11 mouse cellular contexts compared by ENCODE assay signal in the genomic region with DNA sequence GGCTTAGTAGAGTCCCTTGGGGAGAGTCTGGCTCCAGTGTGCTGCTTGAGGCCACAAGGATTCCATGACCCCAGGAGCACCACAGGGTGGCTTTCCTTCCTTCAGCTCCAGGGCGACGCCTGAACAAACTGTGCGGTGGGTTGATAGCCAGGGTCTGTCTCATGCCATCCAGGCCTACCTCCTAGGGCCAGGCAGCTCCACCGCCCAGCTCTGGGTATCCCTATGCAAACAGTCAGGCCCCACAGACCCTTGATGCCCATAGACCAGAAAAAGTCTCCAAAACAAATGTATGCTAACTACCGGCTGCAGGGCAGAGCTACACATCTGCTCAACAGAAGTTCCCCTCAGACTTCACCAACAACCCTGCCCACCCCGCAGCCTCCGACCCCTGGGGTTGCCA. TPM values are rescaled to one million over a fixed set of nuclear protein-coding genes. Genes with fewer than 3 reads are reported as not detected.
A peak's percentile ranks its signal among the peaks of the same experiment; 100 is the strongest.
DNase-seq lines count a peak whose midpoint lies in the region; ATAC-seq and TF ChIP-seq lines count a peak whose summit lies in the region.
"Had no signal": no experiment of that assay in that cellular context is flagged by ENCODE, and none has a peak within 500 bp of the region (broad histone marks: within the 10 kb centered on the region; RNA-seq: fewer than 3 reads in every experiment).

No protein-coding gene starts in this region.

- TF ChIP-seq CTCF in midbrain, postnatal 0 days (IDR thresholded peaks at IDR 0.05), result no peak

- peak overlapping the region; percentile 88; the same call in 1 of the 2 replicates for H3K27ac ChIP-seq in heart, embryonic 10.5 days
- no peak overlapping the region for H3K27ac ChIP-seq in midbrain, embryonic 11.5 days (ENCODE audit: low read depth, low read length)
- H3K27ac ChIP-seq in midbrain, postnatal 0 days (ENCODE audit: low read depth, low read length), result no peak overlapping the region
- H3K27ac ChIP-seq in limb, embryonic 15.5 days, result peak overlapping the region; percentile 89
- H3K27ac ChIP-seq: liver, embryonic 15.5 days had no signal

- H3K4me1 ChIP-seq in heart, embryonic 10.5 days, result peaks cover 37% of the 10 kb centered on the region
- peaks cover 13% of the 10 kb centered on the region for H3K4me1 ChIP-seq in midbrain, embryonic 11.5 days (ENCODE audit: control insufficient read depth, insufficient read depth, low read length)
- no peaks in the 10 kb centered on the region for H3K4me1 ChIP-seq in midbrain, postnatal 0 days (ENCODE audit: insufficient read depth, low read length)
- H3K4me1 ChIP-seq in limb, embryonic 15.5 days, result peaks cover 52% of the 10 kb centered on the region

- ATAC-seq in midbrain, embryonic 11.5 days (ENCODE audit: low FRiP score), result peak; percentile 7; the same call in 1 of the 2 replicates
- no peak for ATAC-seq in midbrain, postnatal 0 days (ENCODE audit: low FRiP score)
- no peak for ATAC-seq in limb, embryonic 15.5 days (ENCODE audit: insufficient number of reproducible peaks, low FRiP score, low TSS enrichment, low read depth)
- ATAC-seq: CD4-positive, CD25-positive, alpha-beta regulatory T cell, adult 4 months had no signal

- H3K36me3 ChIP-seq in heart, embryonic 10.5 days, result no peaks in the 10 kb centered on the region
- no peaks in the 10 kb centered on the region for H3K36me3 ChIP-seq in midbrain, embryonic 11.5 days (ENCODE audit: control insufficient read depth, insufficient read depth, low read length)
- no peaks in the 10 kb centered on the region for H3K36me3 ChIP-seq in midbrain, postnatal 0 days (ENCODE audit: insufficient read depth, low read length)
- no peaks in the 10 kb centered on the region for H3K36me3 ChIP-seq in limb, embryonic 15.5 days
- H3K36me3 ChIP-seq: liver, embryonic 15.5 days had no signal

- H3K9me3 ChIP-seq in heart, embryonic 10.5 days, result no peaks in the 10 kb centered on the region
- no peaks in the 10 kb centered on the region for H3K9me3 ChIP-seq in midbrain, embryonic 11.5 days (ENCODE audit: control insufficient read depth, low read length)
- no peaks in the 10 kb centered on the region for H3K9me3 ChIP-seq in midbrain, postnatal 0 days (ENCODE audit: low read length)
- no peaks in the 10 kb centered on the region for H3K9me3 ChIP-seq in limb, embryonic 15.5 days
- H3K9me3 ChIP-seq: liver, embryonic 15.5 days had no signal

- H3K27me3 ChIP-seq in heart, embryonic 10.5 days (ENCODE audit: insufficient read depth, poor library complexity, severe bottlenecking), result peaks cover 88% of the 10 kb centered on the region
- peaks cover 43% of the 10 kb centered on the region for H3K27me3 ChIP-seq in midbrain, embryonic 11.5 days (ENCODE audit: control insufficient read depth, insufficient read depth, low read length)
- H3K27me3 ChIP-seq in midbrain, postnatal 0 days (ENCODE audit: insufficient read depth, low read length), result peaks cover 35% of the 10 kb centered on the region
- H3K27me3 ChIP-seq in limb, embryonic 15.5 days, result peaks cover 15% of the 10 kb centered on the region

- 43% methylated on average over 7 of the region's 7 CpGs for WGBS in heart, embryonic 10.5 days
- 32% methylated on average over 7 of the region's 7 CpGs for WGBS in midbrain, embryonic 11.5 days
- WGBS in midbrain, postnatal 0 days, result 42% methylated on average over 7 of the region's 7 CpGs
- 23% methylated on average over 7 of the region's 7 CpGs for WGBS in limb, embryonic 15.5 days

- no peak overlapping the region; the same call in 1 of the 2 replicates for H3K4me2 ChIP-seq in midbrain, embryonic 11.5 days
- H3K4me2 ChIP-seq in midbrain, postnatal 0 days (ENCODE audit: low read depth, low read length, poor library complexity, severe bottlenecking), result no peak overlapping the region
- peak overlapping the region; percentile 92 for H3K4me2 ChIP-seq in limb, embryonic 15.5 days

- no peak for DNase-seq in heart, embryonic 10.5 days (ENCODE audit: low spot score)
- DNase-seq in heart, adult 9 months (ENCODE audit: low spot score in 2 of 2), result no peak
- DNase-seq in midbrain, embryonic 11.5 days (ENCODE audit: low spot score, missing footprints), result no peak
- DNase-seq in midbrain, postnatal 0 days (ENCODE audit: low spot score), result no peak
- no peak for DNase-seq in right cerebral cortex, postnatal 10 days (ENCODE audit: low spot score in 2 of 2)
- DNase-seq in frontal cortex, postnatal 25 days (ENCODE audit: low spot score in 2 of 2), result no peak
- DNase-seq in cerebellum, adult 11 months, result no peak
- DNase-seq: thymus, postnatal 4 days had no signal

- H3K9ac ChIP-seq in midbrain, embryonic 11.5 days (ENCODE audit: low read length), result no peak overlapping the region
- H3K9ac ChIP-seq in midbrain, postnatal 0 days (replicated peaks; ENCODE audit: low read length, poor library complexity, severe bottlenecking), result no peak overlapping the region
- H3K9ac ChIP-seq in limb, embryonic 15.5 days, result peak overlapping the region; percentile 88
- H3K9ac ChIP-seq: liver, embryonic 15.5 days had no signal

- H3K4me3 ChIP-seq in heart, embryonic 10.5 days, result no peak overlapping the region
- no peak overlapping the region for H3K4me3 ChIP-seq in midbrain, embryonic 11.5 days (ENCODE audit: low read depth, low read length)
- H3K4me3 ChIP-seq in midbrain, postnatal 0 days (ENCODE audit: low read depth, low read length), result no peak overlapping the region
- H3K4me3 ChIP-seq in limb, embryonic 15.5 days, result peak overlapping the region; percentile 76

RNA-seq across cellular contexts. Expression of gene Nbl1, which starts 1.7 kb away (rescaled TPM):
- 6.4 and 7.3 TPM in 2 replicates for polyA plus RNA-seq in heart, embryonic 10.5 days (2016; fragmentation: Nextera tagmentation; extraction: Ambion mirVana)
- polyA plus RNA-seq in midbrain, embryonic 11.5 days (2014; fragmentation: Nextera tagmentation; extraction: Ambion mirVana), result 12.7 and 13.6 TPM in 2 replicates
- total RNA-seq in midbrain, postnatal 0 days (2014; rRNA removed), result 60.7 and 62.2 TPM in 2 replicates
- 53.4 and 55.7 TPM in 2 replicates for polyA plus RNA-seq in midbrain, postnatal 0 days (2015; fragmentation: Nextera tagmentation; extraction: Ambion mirVana)
- polyA plus RNA-seq in limb, embryonic 15.5 days (2015; fragmentation: Nextera tagmentation; extraction: Ambion mirVana), result 148 and 155 TPM in 2 replicates

RNA-seq across cellular contexts. Expression of gene Htr6, which starts 15.7 kb away (rescaled TPM):
- not detected in 2 replicates for polyA plus RNA-seq in heart, embryonic 10.5 days (2016; fragmentation: Nextera tagmentation; extraction: Ambion mirVana)
- polyA plus RNA-seq in midbrain, embryonic 11.5 days (2014; fragmentation: Nextera tagmentation; extraction: Ambion mirVana), result not detected in 2 replicates
- 4.2 and 5.9 TPM in 2 replicates for total RNA-seq in midbrain, postnatal 0 days (2014; rRNA removed)
- polyA plus RNA-seq in midbrain, postnatal 0 days (2015; fragmentation: Nextera tagmentation; extraction: Ambion mirVana), result 1.0 and 1.1 TPM in 2 replicates
- polyA plus RNA-seq in limb, embryonic 15.5 days (2015; fragmentation: Nextera tagmentation; extraction: Ambion mirVana), result 0.15 TPM in 1 of 2 replicates, not detected in the other
- polyA plus RNA-seq: CD4-positive, CD25-positive, alpha-beta regulatory T cell, adult 4 months; liver, embryonic 15.5 days had no signal

RNA-seq across cellular contexts. Expression of gene Minos1, which starts 39.8 kb away (rescaled TPM):
- 532 and 637 TPM in 2 replicates for polyA plus RNA-seq in heart, embryonic 10.5 days (2016; fragmentation: Nextera tagmentation; extraction: Ambion mirVana)
- polyA plus RNA-seq in midbrain, embryonic 11.5 days (2014; fragmentation: Nextera tagmentation; extraction: Ambion mirVana), result 421 and 426 TPM in 2 replicates
- 21.9 and 31.0 TPM in 2 replicates for total RNA-seq in midbrain, postnatal 0 days (2014; rRNA removed)
- polyA plus RNA-seq in midbrain, postnatal 0 days (2015; fragmentation: Nextera tagmentation; extraction: Ambion mirVana), result 377 and 397 TPM in 2 replicates
- polyA plus RNA-seq in limb, embryonic 15.5 days (2015; fragmentation: Nextera tagmentation; extraction: Ambion mirVana), result 428 and 467 TPM in 2 replicates

Comparison
In these comparisons a context has a peak if more than half of its experiments do, and no peak if none do; other contexts are left out.
1. H3K27ac ChIP-seq: peak in heart, embryonic 10.5 days (single experiment) and limb, embryonic 15.5 days (single experiment); none in midbrain, embryonic 11.5 days (single experiment) and midbrain, postnatal 0 days (single experiment).